Mouse (Mus musculus) megakaryocyte, embryonic 14.5 days (primary cell): Measurements from ENCODE around the gene Tinf2. TPM values are rescaled to one million over a fixed set of nuclear protein-coding genes. Genes with fewer than 3 reads are reported as not detected.

Source experiments
- H3K27me3 ChIP-seq: replicated peaks from 2 replicates; pipeline ENCODE3; 2012; ENCODE audit warnings: inconsistent platforms
- H3K36me3 ChIP-seq: replicated peaks from 2 replicates; pipeline ENCODE3; 2012; ENCODE audit warnings: low read length, inconsistent platforms, mixed read lengths
- H3K4me1 ChIP-seq: 2 replicates; pipeline ENCODE4 v1.6.1; 2012; ENCODE audit warnings: inconsistent platforms
- H3K4me3 ChIP-seq: replicated peaks from 2 replicates; pipeline ENCODE3; 2012; ENCODE audit warnings: moderate library complexity, mild to moderate bottlenecking, inconsistent platforms
- H3K9me3 ChIP-seq: 2 replicates; pipeline ENCODE4 v1.6.1; 2012; ENCODE audit warnings: inconsistent platforms
- FLI1 ChIP-seq: IDR thresholded peaks from 2 replicates; pipeline ENCODE4 v1.6.1; 2012; ENCODE audit warnings: low read length, inconsistent platforms, mixed read lengths
- GATA1 ChIP-seq: IDR thresholded peaks from 3 replicates; pipeline ENCODE4 v1.6.1; 2012; ENCODE audit warnings: mixed read lengths, low read length, inconsistent platforms, borderline replicate concordance
- polyA plus RNA-seq: library from polyadenylated mRNA; stranded (reverse); fragments of >175 nt; gene quantifications from 2 replicates; pipeline ENCODE4 v1.2.3, GENCODE M21; 2012; ENCODE audit warnings: low replicate concordance; ENCODE audit not compliant: insufficient read depth

The Tinf2 gene
- polyA plus RNA-seq = 15.6 and 18.7 TPM in 2 replicates

GRCm38 (mm10) chr14:55681160-55682117 lies at the start of gene Tinf2:
Tinf2 (minus strand) TSS chr14:55681820.
- H3K4me1 ChIP-seq = peaks cover 30% of the 10 kb centered on the region
- TF ChIP-seq GATA1 = no peak
- TF ChIP-seq FLI1 = peak; percentile 62
- H3K36me3 ChIP-seq = peaks cover 43% of the 10 kb centered on the region

GRCm38 (mm10) chr14:55730531-55731032 lies 49.0 kb upstream of the Tinf2 start:
- H3K4me3 ChIP-seq = no peak overlapping the region
- no peaks in the 10 kb centered on the region for H3K9me3 ChIP-seq
- peaks cover 48% of the 10 kb centered on the region for H3K27me3 ChIP-seq
- TF ChIP-seq GATA1 (no peak), FLI1 (no peak)
- peaks cover 40% of the 10 kb centered on the region for H3K4me1 ChIP-seq
- H3K36me3 ChIP-seq = no peaks in the 10 kb centered on the region

More at GRCm38 (mm10) chr14:55681160-55682117, at the start of gene Tinf2:
- H3K9me3 ChIP-seq = no peaks in the 10 kb centered on the region
- peak within 1 kb of the TSS; percentile 95 for H3K4me3 ChIP-seq
- no peaks in the 10 kb centered on the region for H3K27me3 ChIP-seq

DNA sequence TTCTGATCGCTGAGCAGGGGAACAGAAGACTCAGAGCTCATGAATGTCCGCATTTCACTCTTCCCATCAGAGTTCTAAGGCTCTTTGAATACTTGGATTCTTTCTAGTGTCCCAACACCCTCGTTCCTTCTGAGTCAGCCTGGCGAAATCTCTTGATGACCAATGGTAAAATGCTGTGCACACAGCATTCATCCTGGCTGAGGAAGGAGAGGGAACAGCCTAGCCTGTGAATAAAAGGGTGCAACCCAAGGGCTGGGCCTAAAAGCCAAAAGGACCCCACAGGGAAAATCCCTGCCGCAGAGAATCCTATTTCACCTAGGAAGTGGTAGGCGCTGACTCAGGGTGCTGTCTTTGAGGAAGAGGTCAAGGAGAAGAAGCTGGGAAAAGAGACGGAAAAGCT lies 48.5 kb upstream of the Tinf2 start:
- TF ChIP-seq GATA1 (no peak), FLI1 (no peak)
- H3K4me3 ChIP-seq = no peak overlapping the region
- H3K27me3 ChIP-seq = peaks cover 48% of the 10 kb centered on the region
- no peaks in the 10 kb centered on the region for H3K9me3 ChIP-seq
- H3K36me3 ChIP-seq = no peaks in the 10 kb centered on the region
- peaks cover 41% of the 10 kb centered on the region for H3K4me1 ChIP-seq

DNA sequence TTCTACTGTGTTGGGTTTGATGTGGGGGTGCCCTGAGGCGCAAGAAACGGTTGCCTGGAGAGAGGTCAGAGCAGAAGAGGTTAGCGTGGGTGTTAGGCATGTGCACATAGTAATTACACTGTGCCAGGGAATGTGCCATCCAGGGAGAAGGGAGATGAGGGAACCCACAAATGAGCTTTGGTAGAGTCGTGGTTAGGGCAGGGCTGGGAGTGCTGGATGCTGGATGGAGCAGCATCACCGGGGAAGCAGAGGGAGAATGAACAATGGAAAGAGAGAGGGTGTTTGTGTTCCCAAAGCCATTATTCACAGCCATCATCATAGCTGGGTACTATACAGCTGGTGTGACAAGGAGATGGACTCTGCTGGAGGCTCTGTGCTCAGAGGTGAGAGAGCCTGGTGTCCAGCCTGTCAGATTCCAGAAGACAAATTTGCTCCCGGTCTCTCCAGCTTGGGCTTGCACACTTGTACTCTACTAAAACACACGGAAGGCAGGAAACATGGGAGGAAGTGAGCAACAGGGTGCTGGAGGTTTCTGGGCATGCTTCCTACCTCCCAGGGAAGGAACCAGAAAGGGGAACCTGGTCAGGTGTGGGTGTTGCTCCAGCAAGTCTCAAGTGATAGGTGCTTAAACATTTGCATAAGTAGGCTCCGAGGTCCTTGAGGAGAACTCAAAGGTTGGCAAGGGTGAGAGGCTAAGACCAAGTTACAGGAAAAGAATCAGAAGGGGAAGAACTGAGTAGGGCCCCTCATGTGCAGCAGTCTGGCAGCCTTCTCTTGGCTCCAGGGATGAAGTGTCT lies 46.5 kb upstream of the Tinf2 start:
- Histone ChIP-seq H3K27me3 (peaks cover 39% of the 10 kb centered on the region), H3K4me3 (no peak overlapping the region), H3K9me3 (no peaks in the 10 kb centered on the region), H3K4me1 (peaks cover 54% of the 10 kb centered on the region), H3K36me3 (no peaks in the 10 kb centered on the region)
- no peak for TF ChIP-seq FLI1
- no peak for TF ChIP-seq GATA1

DNA sequence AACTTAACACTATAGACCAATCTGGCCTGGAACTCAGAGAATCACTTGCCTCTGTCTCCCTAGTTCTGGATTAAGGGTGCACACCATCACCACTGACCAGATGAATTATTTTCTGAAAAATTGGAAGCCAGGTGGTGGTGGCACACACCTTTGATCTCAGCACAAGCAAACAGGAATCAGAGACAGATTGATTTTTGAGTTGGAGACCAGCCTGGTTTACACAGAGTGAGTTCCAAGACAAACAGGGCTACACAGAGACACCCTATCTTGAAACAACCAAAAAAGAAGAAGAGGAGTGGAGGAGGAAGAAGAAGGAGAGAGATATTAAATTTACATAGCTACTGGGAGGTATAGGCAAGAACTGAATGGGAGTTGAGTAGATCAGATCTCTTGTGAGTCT lies 44.6 kb upstream of the Tinf2 start:
- peaks cover 69% of the 10 kb centered on the region for H3K4me1 ChIP-seq
- TF ChIP-seq FLI1 (no peak), GATA1 (no peak)
- no peak overlapping the region for H3K4me3 ChIP-seq
- no peaks in the 10 kb centered on the region for H3K9me3 ChIP-seq
- no peaks in the 10 kb centered on the region for H3K36me3 ChIP-seq
- peaks cover 34% of the 10 kb centered on the region for H3K27me3 ChIP-seq

- H3K4me3 ChIP-seq = peak overlapping the region; percentile 59
Observed at GRCm38 (mm10) chr14:55724411-55724871, 42.8 kb upstream of the Tinf2 start.

GRCm38 (mm10) chr14:55723433-55723832 lies 41.8 kb upstream of the Tinf2 start:
- H3K27me3 ChIP-seq = peaks cover 11% of the 10 kb centered on the region
- no peaks in the 10 kb centered on the region for H3K9me3 ChIP-seq
- no peak overlapping the region for H3K4me3 ChIP-seq
- H3K36me3 ChIP-seq = peaks cover 26% of the 10 kb centered on the region
- peaks cover 66% of the 10 kb centered on the region for H3K4me1 ChIP-seq
- no peak for TF ChIP-seq FLI1
- TF ChIP-seq GATA1 = no peak

More at GRCm38 (mm10) chr14:55724411-55724871, 42.8 kb upstream of the Tinf2 start:
- H3K4me1 ChIP-seq = peaks cover 68% of the 10 kb centered on the region
- TF ChIP-seq GATA1 (no peak), FLI1 (no peak)
- H3K36me3 ChIP-seq = peaks cover 16% of the 10 kb centered on the region
- H3K9me3 ChIP-seq = no peaks in the 10 kb centered on the region
- H3K27me3 ChIP-seq = peaks cover 17% of the 10 kb centered on the region

GRCm38 (mm10) chr14:55722438-55722945 lies 40.9 kb upstream of the Tinf2 start:
- Histone ChIP-seq H3K27me3 (peaks cover 2% of the 10 kb centered on the region), H3K4me1 (peaks cover 56% of the 10 kb centered on the region), H3K9me3 (no peaks in the 10 kb centered on the region), H3K36me3 (peaks cover 34% of the 10 kb centered on the region), H3K4me3 (peak overlapping the region; percentile 97)
- TF ChIP-seq GATA1 (no peak), FLI1 (no peak)
